Mouse (Mus musculus) embryonic facial prominence, embryonic 14.5 days (tissue): Measurements from ENCODE around the gene Itgb7. TPM values are rescaled to one million over a fixed set of nuclear protein-coding genes. Genes with fewer than 3 reads are reported as not detected.

Source experiments
- ATAC-seq: fragments of 200-750 bp; cut with Nextera tagmentation; 2 replicates; pipeline ENCODE4 v1.8.0; 2017; ENCODE audit warnings: low read depth, moderate number of reproducible peaks, moderate TSS enrichment
- DNase-seq: peaks from one replicate; pipeline ENCODE4 v3.0.0-alpha.2; 2015; ENCODE audit warnings: low spot score
- H3K27ac ChIP-seq: fragments of 300-500 bp; sonication (generic); replicated peaks from 2 replicates; pipeline ENCODE4 v1.5.1; 2014; ENCODE audit warnings: low read depth, mild to moderate bottlenecking, low read length, moderate library complexity
- H3K27me3 ChIP-seq: fragments of 300-500 bp; sonication (generic); replicated peaks from 2 replicates; pipeline ENCODE4 v1.6.1; 2014; ENCODE audit warnings: low read length; ENCODE audit not compliant: control insufficient read depth, insufficient read depth
- H3K36me3 ChIP-seq: fragments of 300-500 bp; sonication (generic); 2 replicates; pipeline ENCODE4 v1.6.1; 2014; ENCODE audit warnings: low read length, mixed read lengths; ENCODE audit not compliant: control insufficient read depth, insufficient read depth
- H3K4me1 ChIP-seq: fragments of 300-500 bp; sonication (generic); 2 replicates; pipeline ENCODE4 v1.6.1; 2014; ENCODE audit warnings: antibody characterized with exemption, low read length; ENCODE audit not compliant: control insufficient read depth, insufficient read depth
- H3K4me2 ChIP-seq: fragments of 300-500 bp; sonication (generic); 2 replicates; pipeline ENCODE4 v1.6.1; 2014; ENCODE audit warnings: low read depth, mild to moderate bottlenecking, low read length, moderate library complexity, mixed read lengths
- H3K4me3 ChIP-seq: fragments of 300-500 bp; sonication (generic); 2 replicates; pipeline ENCODE4 v1.5.1; 2014; ENCODE audit warnings: low read depth, mild to moderate bottlenecking, low read length
- H3K9ac ChIP-seq: fragments of 300-500 bp; sonication (generic); 2 replicates; pipeline ENCODE4 v1.6.1; 2014; ENCODE audit warnings: low read depth, mild to moderate bottlenecking, low read length, moderate library complexity, mixed read lengths
- H3K9me3 ChIP-seq: fragments of 300-500 bp; sonication (generic); 2 replicates; pipeline ENCODE4 v1.6.1; 2016; ENCODE audit warnings: low read length; ENCODE audit not compliant: control insufficient read depth
- WGBS: fragments of 180-500 bp; shearing (Covaris S2); extraction: QIAGEN DNeasy Blood & Tissue Kit; methylation state at CpG from one replicate; pipeline ENCODE4 v1.1.7; 2014; 5-methylcytosine and 5-hydroxymethylcytosine counted together
- polyA plus RNA-seq: library from polyadenylated mRNA; unstranded; fragments of >200 nt; fragmentation: Nextera tagmentation; extraction: Ambion mirVana; gene quantifications from 2 replicates; pipeline ENCODE4 v1.2.1, GENCODE M21; 2014

The Itgb7 gene
- polyA plus RNA-seq, 1 experiment from 2014 or later: 2.1 TPM

GRCm38 (mm10) chr15:102245891-102246741, 14.4 kb upstream of the Itgb7 start:
- Histone ChIP-seq H3K27ac (peak overlapping the region; percentile 99), H3K9me3 (no peaks in the 10 kb centered on the region), H3K4me3 (peak overlapping the region; percentile 57), H3K4me1 (peaks cover 47% of the 10 kb centered on the region), H3K9ac (peak overlapping the region; percentile 71), H3K27me3 (no peaks in the 10 kb centered on the region), H3K4me2 (peak overlapping the region; percentile 95), H3K36me3 (peaks cover 27% of the 10 kb centered on the region)
- WGBS: under 1% methylated on average over 39 of the region's 44 CpGs
- peak; percentile 94 for DNase-seq
- peak; percentile 71 for ATAC-seq

- H3K9ac ChIP-seq: peak overlapping the region; percentile 71
- H3K4me2 ChIP-seq: peak overlapping the region; percentile 95
- 3% methylated on average over 14 of the region's 14 CpGs for WGBS
- DNase-seq: no peak
- no peaks in the 10 kb centered on the region for H3K9me3 ChIP-seq
- peak overlapping the region; percentile 57 for H3K4me3 ChIP-seq
- H3K27ac ChIP-seq: peak overlapping the region; percentile 99
- peaks cover 27% of the 10 kb centered on the region for H3K36me3 ChIP-seq
- peaks cover 42% of the 10 kb centered on the region for H3K4me1 ChIP-seq
- no peak for ATAC-seq
- no peaks in the 10 kb centered on the region for H3K27me3 ChIP-seq
Measured at GRCm38 (mm10) chr15:102245461-102245881, 13.7 kb upstream of the Itgb7 start.

GRCm38 (mm10) chr15:102244306-102245191, 12.8 kb upstream of the Itgb7 start:
- Histone ChIP-seq H3K36me3 (peaks cover 28% of the 10 kb centered on the region), H3K4me2 (peak overlapping the region; percentile 95), H3K27me3 (no peaks in the 10 kb centered on the region), H3K4me3 (peak overlapping the region; percentile 57), H3K9ac (peak overlapping the region; percentile 71), H3K9me3 (no peaks in the 10 kb centered on the region), H3K4me1 (peaks cover 35% of the 10 kb centered on the region), H3K27ac (peak overlapping the region; percentile 99)
- ATAC-seq (no peak), DNase-seq (peak; percentile 67)
- whole genome bisulfite sequencing: 9% methylated on average over 17 of the region's 19 CpGs

GRCm38 (mm10) chr15:102243229-102244190, 11.8 kb upstream of the Itgb7 start:
- ATAC-seq (no peak), DNase-seq (peak; percentile 69)
- peak overlapping the region; percentile 95 for H3K4me2 ChIP-seq
- WGBS: 8% methylated on average over 16 of the region's 22 CpGs
- H3K9me3 ChIP-seq: no peaks in the 10 kb centered on the region
- H3K9ac ChIP-seq: peak overlapping the region; percentile 71
- peaks cover 39% of the 10 kb centered on the region for H3K36me3 ChIP-seq
- peaks cover 28% of the 10 kb centered on the region for H3K4me1 ChIP-seq
- no peaks in the 10 kb centered on the region for H3K27me3 ChIP-seq
- H3K4me3 ChIP-seq: peak overlapping the region; percentile 57
- peak overlapping the region; percentile 99 for H3K27ac ChIP-seq

- Histone ChIP-seq H3K9ac (peak overlapping the region; percentile 71), H3K4me1 (peaks cover 25% of the 10 kb centered on the region), H3K27ac (peak overlapping the region; percentile 99), H3K9me3 (no peaks in the 10 kb centered on the region), H3K4me2 (peak overlapping the region; percentile 95), H3K36me3 (peaks cover 47% of the 10 kb centered on the region), H3K4me3 (no peak overlapping the region; the same call in 1 of the 2 replicates), H3K27me3 (no peaks in the 10 kb centered on the region)
- WGBS: 36% methylated on average over 12 of the region's 12 CpGs
- ATAC-seq (no peak), DNase-seq (no peak)
Measured at GRCm38 (mm10) chr15:102242404-102243228, 10.9 kb upstream of the Itgb7 start.

GRCm38 (mm10) chr15:102240607-102241006, 8.9 kb upstream of the Itgb7 start:
- ATAC-seq: no peak

GRCm38 (mm10) chr15:102239851-102240250, 8.1 kb upstream of the Itgb7 start:
- Histone ChIP-seq H3K4me1 (peaks cover 22% of the 10 kb centered on the region), H3K27ac (no peak overlapping the region), H3K9ac (no peak overlapping the region), H3K4me3 (no peak overlapping the region), H3K9me3 (no peaks in the 10 kb centered on the region), H3K4me2 (no peak overlapping the region), H3K36me3 (peaks cover 72% of the 10 kb centered on the region), H3K27me3 (no peaks in the 10 kb centered on the region)
- ATAC-seq: no peak
- no peak for DNase-seq
- WGBS: 81% methylated on average over 10 of the region's 11 CpGs

More at GRCm38 (mm10) chr15:102240607-102241006, 8.9 kb upstream of the Itgb7 start:
- no peaks in the 10 kb centered on the region for H3K9me3 ChIP-seq
- no peaks in the 10 kb centered on the region for H3K27me3 ChIP-seq
- H3K36me3 ChIP-seq: peaks cover 65% of the 10 kb centered on the region
- 77% methylated on average over 4 of the region's 4 CpGs for WGBS
- no peak overlapping the region for H3K4me3 ChIP-seq
- H3K9ac ChIP-seq: no peak overlapping the region
- DNase-seq: no peak
- H3K27ac ChIP-seq: no peak overlapping the region
- H3K4me1 ChIP-seq: peaks cover 25% of the 10 kb centered on the region
- H3K4me2 ChIP-seq: no peak overlapping the region
